ENCODE assay signal across 8 mouse cellular contexts in genomic region chr12:38843801-38844295, GRCm38 (mm10).
DNase-seq lines count a peak whose midpoint lies in the region; ATAC-seq and TF ChIP-seq lines count a peak whose summit lies in the region.

No protein-coding gene starts in this region.

- no peak overlapping the region for H3K9ac ChIP-seq in forebrain, postnatal 0 days
- H3K9ac ChIP-seq in forebrain, embryonic 13.5 days, result no peak overlapping the region
- no peak overlapping the region for H3K9ac ChIP-seq in neural tube, embryonic 13.5 days

- intact Hi-C loops in gastrocnemius, postnatal 14 days (cut with DNase I; ENCODE audit: low total_unique reads), result no loop called here

- H3K9me3 ChIP-seq in forebrain, embryonic 10.5 days, result no peaks in the 10 kb centered on the region
- H3K9me3 ChIP-seq in forebrain, postnatal 0 days (ENCODE audit: low read length), result no peaks in the 10 kb centered on the region
- no peaks in the 10 kb centered on the region for H3K9me3 ChIP-seq in forebrain, embryonic 13.5 days (replicated peaks)
- no peaks in the 10 kb centered on the region for H3K9me3 ChIP-seq in neural tube, embryonic 13.5 days

- WGBS in forebrain, embryonic 10.5 days, result 7% methylated on average over 1 of the region's 1 CpGs
- WGBS in forebrain, postnatal 0 days, result 5% methylated on average over 1 of the region's 1 CpGs
- WGBS in forebrain, embryonic 13.5 days, result 0% methylated on average over 1 of the region's 1 CpGs
- 0% methylated on average over 1 of the region's 1 CpGs for WGBS in neural tube, embryonic 13.5 days

- H3K27ac ChIP-seq in forebrain, embryonic 10.5 days, result no peak overlapping the region
- no peak overlapping the region for H3K27ac ChIP-seq in forebrain, postnatal 0 days (ENCODE audit: low read depth, low read length)
- H3K27ac ChIP-seq in forebrain, embryonic 13.5 days, result no peak overlapping the region
- no peak overlapping the region for H3K27ac ChIP-seq in neural tube, embryonic 13.5 days (replicated peaks)

- H3K4me3 ChIP-seq in forebrain, embryonic 10.5 days, result no peak overlapping the region
- H3K4me3 ChIP-seq in forebrain, postnatal 0 days (ENCODE audit: low read depth, low read length), result no peak overlapping the region
- no peak overlapping the region for H3K4me3 ChIP-seq in forebrain, embryonic 13.5 days
- H3K4me3 ChIP-seq in neural tube, embryonic 13.5 days, result no peak overlapping the region

- TF ChIP-seq CTCF in forebrain, postnatal 0 days (IDR thresholded peaks at IDR 0.05; ENCODE audit: low read depth), result no peak

- H3K27me3 ChIP-seq in forebrain, embryonic 10.5 days (ENCODE audit: poor library complexity, severe bottlenecking), result no peaks in the 10 kb centered on the region
- no peaks in the 10 kb centered on the region for H3K27me3 ChIP-seq in forebrain, postnatal 0 days (ENCODE audit: insufficient read depth, low read length)
- H3K27me3 ChIP-seq in forebrain, embryonic 13.5 days, result no peaks in the 10 kb centered on the region
- no peaks in the 10 kb centered on the region for H3K27me3 ChIP-seq in neural tube, embryonic 13.5 days

- H3K36me3 ChIP-seq in forebrain, embryonic 10.5 days (replicated peaks), result no peaks in the 10 kb centered on the region
- no peaks in the 10 kb centered on the region for H3K36me3 ChIP-seq in forebrain, postnatal 0 days (ENCODE audit: insufficient read depth)
- H3K36me3 ChIP-seq in forebrain, embryonic 13.5 days (ENCODE audit: poor library complexity, severe bottlenecking), result no peaks in the 10 kb centered on the region
- no peaks in the 10 kb centered on the region for H3K36me3 ChIP-seq in neural tube, embryonic 13.5 days

- H3K4me1 ChIP-seq in forebrain, embryonic 10.5 days, result peaks cover 14% of the 10 kb centered on the region
- no peaks in the 10 kb centered on the region for H3K4me1 ChIP-seq in forebrain, postnatal 0 days (ENCODE audit: insufficient read depth)
- peaks cover 10% of the 10 kb centered on the region for H3K4me1 ChIP-seq in forebrain, embryonic 13.5 days
- peaks cover 10% of the 10 kb centered on the region for H3K4me1 ChIP-seq in neural tube, embryonic 13.5 days (replicated peaks)

- ATAC-seq in forebrain, postnatal 0 days, result no peak
- ATAC-seq in forebrain, embryonic 13.5 days, result peak; percentile 79
- ATAC-seq in neural tube, embryonic 13.5 days (ENCODE audit: low read depth), result peak; percentile 89
- no peak for ATAC-seq in erythroblast, adult 5-6 weeks (replicated peaks; ENCODE audit: low FRiP score, poor library complexity, severe bottlenecking)

- no peak overlapping the region for H3K4me2 ChIP-seq in forebrain, postnatal 0 days (ENCODE audit: low read depth)
- no peak overlapping the region for H3K4me2 ChIP-seq in forebrain, embryonic 13.5 days
- no peak overlapping the region for H3K4me2 ChIP-seq in neural tube, embryonic 13.5 days

- peak; percentile 44 for DNase-seq in forebrain, embryonic 10.5 days (ENCODE audit: extremely low spot score, low spot score)
- DNase-seq in forebrain, postnatal 0 days, result no peak
- peak; percentile 61 for DNase-seq in kidney, postnatal 10 days
- no peak for DNase-seq in testis, postnatal 10 days (ENCODE audit: low spot score)
- DNase-seq in gastrocnemius, postnatal 14 days, result no peak

Comparison
In these comparisons a context has a peak if more than half of its experiments do, and no peak if none do; other contexts are left out.
1. DNase-seq: peak in forebrain, embryonic 10.5 days (single experiment) and kidney, postnatal 10 days (single experiment); none in forebrain, postnatal 0 days (single experiment), testis, postnatal 10 days (single experiment) and gastrocnemius, postnatal 14 days (single experiment).
2. ATAC-seq: peak in forebrain, embryonic 13.5 days (single experiment) and neural tube, embryonic 13.5 days (single experiment); none in forebrain, postnatal 0 days (single experiment) and erythroblast, adult 5-6 weeks (single experiment).